Mouse (Mus musculus): ENCODE measurements around the gene Sel1l.

Gene Sel1l

GRCm38 (mm10) chr12:91776342-91776741, 72.6 kb downstream of the Sel1l start:
- peak; percentile 27 to 51 for DNase-seq

GRCm38 (mm10) chr12:91774811-91775284, 74.1 kb downstream of the Sel1l start:
- DNase-seq: no peak

- no peak for DNase-seq
Measured at GRCm38 (mm10) chr12:91768871-91769270, 80.1 kb downstream of the Sel1l start.

- no peak for DNase-seq
Measured at GRCm38 (mm10) chr12:91768176-91768575, 80.8 kb downstream of the Sel1l start.

- DNase-seq: peak; percentile 71 to 78
Measured at GRCm38 (mm10) chr12:91766338-91767107, 82.4 kb downstream of the Sel1l start.

GRCm38 (mm10) chr12:91765504-91765903, 83.5 kb downstream of the Sel1l start:
- DNase-seq: peak in 1 of 2 experiments; percentile 24

GRCm38 (mm10) chr12:91765054-91765453, 83.9 kb downstream of the Sel1l start:
- DNase-seq: peak; percentile 38 to 56

- DNase-seq: no peak
Measured at GRCm38 (mm10) chr12:91764471-91764870, 84.5 kb downstream of the Sel1l start.

- DNase-seq: no peak
Measured at GRCm38 (mm10) chr12:91759836-91760235, 89.1 kb downstream of the Sel1l start.

- no peak for DNase-seq
Measured at GRCm38 (mm10) chr12:91757854-91758562, 90.9 kb downstream of the Sel1l start.

GRCm38 (mm10) chr12:91756562-91757166, 92.3 kb downstream of the Sel1l start:
- peak in 1 of 2 experiments; percentile 26 for DNase-seq

Measured in lung, postnatal 4 days (tissue).